Mouse (Mus musculus) 3134 (cell line): ENCODE data around the gene Gfpt2.
"Not testable (repeated sequence)": the region's sequence is repeated elsewhere in the genome, so short reads cannot be mapped to it uniquely, and the experiment has no call there.

ENCODE experiments used
- DNase-seq: peaks from one replicate; pipeline ENCODE4 v3.0.0-alpha.2; 2011; ENCODE audit warnings: low spot score; ENCODE audit not compliant: insufficient read length; ENCODE audit errors: extremely low read depth

Gene Gfpt2

DNA sequence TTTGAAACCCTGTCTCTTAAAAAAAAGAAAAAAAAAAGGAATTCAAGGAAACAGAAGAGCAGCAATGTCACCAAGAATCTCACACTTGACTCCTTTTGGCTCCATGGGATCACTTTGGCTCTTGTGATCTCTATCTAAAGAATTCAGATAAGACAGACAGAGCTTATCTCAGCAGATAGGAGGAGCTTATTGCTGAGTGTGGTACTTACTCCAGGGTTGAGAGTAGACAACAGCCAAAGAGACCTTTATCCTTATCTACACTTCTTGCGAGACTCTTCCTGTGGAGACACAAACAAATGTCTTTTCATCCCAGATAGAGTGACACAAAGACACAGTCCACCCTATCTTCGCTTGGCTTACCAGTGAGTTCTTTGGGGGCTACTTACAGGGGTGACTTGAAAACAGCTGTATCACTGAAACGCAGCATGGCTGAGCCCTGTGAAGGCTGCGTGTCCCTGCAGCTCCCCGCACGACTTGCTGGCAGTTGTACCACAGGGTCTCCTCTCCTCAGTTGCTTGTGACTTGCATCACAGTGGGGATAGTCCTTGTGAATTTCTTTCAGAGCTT, 12.1 kb upstream of the Gfpt2 start:
- DNase-seq = no peak

GRCm38 (mm10) chr11:49793131-49793530, 847 bp upstream of the Gfpt2 start:
- no peak for DNase-seq

DNA sequence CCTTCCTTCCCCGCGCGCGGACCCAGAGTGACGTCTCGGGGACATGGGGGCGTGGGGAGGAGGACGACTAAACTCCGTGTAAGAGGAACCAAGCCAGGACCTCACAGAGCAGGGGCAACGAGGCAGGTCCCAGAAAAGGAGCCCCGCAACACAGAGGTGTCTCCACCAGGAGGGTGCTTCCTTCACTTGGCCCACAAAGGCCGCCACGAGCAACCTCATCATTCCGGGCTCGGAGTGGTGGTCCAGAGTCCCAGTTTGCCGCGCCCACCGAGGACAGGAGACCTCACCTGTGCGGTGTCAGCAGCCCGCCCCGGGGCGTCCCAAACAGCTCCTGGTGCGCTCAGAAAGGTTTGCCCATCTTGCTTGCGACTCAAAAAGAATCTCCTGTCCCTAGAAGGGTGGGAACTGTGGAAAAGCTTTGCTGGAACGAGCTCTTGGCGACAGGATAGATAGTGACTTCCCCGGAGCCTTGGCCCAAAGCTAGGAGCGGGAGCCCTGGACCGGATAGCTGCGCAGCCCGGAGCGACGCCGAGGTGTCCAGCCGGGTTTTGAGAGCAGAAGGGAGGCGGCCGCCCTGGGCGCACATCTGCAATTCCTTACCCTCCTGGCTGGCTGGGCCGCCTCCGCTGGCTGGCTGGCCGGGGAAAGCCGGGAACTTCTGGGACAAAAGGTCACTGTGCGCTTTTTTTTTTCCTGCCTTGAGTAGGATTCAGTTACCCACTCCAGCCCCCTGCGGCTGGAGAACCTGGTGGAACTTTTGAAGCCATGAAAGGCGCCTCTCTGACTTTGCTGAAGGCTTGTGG, 565 bp downstream of the Gfpt2 start:
- peak; percentile 11 for DNase-seq

DNA sequence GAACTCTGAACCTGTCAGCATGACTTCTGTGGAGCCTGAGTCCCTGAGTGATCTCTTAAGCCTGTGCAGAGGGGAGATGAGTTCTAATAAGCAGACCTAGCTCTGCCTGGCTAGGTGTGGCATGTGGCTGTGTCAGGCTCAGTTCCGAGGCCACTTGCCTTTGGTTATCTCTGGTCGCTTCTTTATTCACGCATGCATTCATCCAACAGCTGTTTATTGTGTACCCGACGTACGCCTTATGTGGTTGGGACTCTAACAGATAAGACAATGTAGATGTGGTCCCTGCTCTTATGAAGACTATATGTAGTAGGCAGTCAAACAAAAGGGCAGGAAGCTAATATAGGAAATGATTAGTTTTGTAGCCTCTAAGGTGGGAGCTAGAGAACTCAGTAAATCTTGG, 5.0 kb downstream of the Gfpt2 start:
- no peak for DNase-seq

- no peak for DNase-seq
These were observed 7.5 kb downstream of the Gfpt2 start for GRCm38 (mm10) chr11:49801516-49801915.

- DNase-seq = no peak
These were observed 9.8 kb downstream of the Gfpt2 start for GRCm38 (mm10) chr11:49803801-49804200.

DNA sequence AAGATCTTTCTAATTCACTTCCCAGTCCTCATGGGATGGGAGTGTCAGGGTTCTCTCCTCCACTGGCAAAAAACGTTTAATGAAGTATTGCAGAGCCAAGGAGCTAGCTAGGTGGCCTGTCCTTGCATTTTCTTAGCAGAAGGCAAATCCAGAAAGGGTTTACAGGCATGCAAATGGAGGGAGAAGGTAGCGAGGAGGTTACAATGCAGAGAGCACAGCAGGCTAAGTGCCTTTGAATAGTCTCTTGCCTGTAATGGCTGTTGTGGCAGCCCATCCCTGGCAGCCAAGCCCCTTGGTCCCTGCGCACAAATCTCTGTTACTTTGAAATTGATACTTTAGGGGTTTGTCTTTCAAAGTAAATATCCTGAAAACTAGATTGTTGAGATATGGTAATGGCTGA, 12.2 kb downstream of the Gfpt2 start:
- no peak for DNase-seq

DNA sequence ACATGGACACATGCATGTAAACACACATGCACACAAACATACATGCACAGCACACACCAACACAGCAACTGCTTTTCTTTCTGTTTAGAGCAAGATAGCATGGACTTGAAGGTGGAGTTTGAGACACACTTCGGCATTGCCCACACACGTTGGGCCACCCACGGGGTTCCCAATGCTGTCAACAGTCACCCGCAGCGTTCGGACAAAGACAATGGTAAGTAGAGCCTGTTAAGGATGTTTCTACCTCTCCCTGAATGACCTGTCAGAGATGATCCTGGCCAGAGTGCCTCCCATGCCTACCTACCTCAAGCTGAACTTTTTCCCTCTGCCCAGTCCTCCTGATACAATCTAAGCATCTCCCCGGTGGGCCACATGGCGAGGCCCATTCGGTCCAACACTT, 15.0 kb downstream of the Gfpt2 start:
- no peak for DNase-seq

GRCm38 (mm10) chr11:49810696-49811095, 16.7 kb downstream of the Gfpt2 start:
- DNase-seq = not testable (repeated sequence)

DNA sequence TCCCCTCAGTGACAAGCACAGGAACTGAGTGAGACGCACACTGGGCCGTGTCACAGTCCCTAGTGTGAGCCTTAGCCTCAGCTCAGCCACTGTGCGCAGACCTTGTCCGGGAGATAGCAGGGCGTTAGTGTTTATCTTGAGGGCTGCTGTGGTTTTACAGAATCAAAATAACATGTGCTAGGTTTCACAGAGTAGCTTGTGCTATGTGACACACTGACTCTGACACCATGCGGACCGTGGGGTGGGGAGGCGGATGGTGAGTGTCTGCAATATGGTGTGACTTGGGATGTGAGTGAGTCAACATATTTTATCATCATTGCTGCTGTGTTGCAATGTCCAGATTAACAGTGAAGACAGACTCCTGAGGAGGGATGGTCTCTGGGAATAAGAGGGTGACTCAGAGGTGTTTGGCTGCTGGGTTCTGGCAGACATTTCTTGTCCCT, 17.1 kb downstream of the Gfpt2 start:
- peak; percentile 70 for DNase-seq

DNA sequence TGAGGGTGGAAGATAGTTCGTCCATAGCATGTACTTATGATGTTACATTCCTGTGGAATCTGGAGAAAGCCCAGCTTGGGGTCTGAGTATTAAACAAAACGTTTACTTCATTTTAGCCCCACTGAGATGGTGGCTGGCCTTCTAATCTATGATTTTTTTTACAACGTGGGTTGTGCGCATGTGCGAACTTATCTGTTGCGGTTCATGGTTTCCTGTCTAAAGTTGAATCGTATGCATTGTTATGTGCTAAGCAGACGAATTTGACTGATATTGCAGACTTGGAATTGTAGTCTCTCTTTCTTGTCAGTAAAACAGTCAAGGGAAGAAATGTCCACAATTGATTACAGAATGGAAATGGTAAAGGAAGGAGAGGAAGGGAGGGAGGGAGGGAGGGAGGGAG, 17.9 kb downstream of the Gfpt2 start:
- DNase-seq = no peak

DNA sequence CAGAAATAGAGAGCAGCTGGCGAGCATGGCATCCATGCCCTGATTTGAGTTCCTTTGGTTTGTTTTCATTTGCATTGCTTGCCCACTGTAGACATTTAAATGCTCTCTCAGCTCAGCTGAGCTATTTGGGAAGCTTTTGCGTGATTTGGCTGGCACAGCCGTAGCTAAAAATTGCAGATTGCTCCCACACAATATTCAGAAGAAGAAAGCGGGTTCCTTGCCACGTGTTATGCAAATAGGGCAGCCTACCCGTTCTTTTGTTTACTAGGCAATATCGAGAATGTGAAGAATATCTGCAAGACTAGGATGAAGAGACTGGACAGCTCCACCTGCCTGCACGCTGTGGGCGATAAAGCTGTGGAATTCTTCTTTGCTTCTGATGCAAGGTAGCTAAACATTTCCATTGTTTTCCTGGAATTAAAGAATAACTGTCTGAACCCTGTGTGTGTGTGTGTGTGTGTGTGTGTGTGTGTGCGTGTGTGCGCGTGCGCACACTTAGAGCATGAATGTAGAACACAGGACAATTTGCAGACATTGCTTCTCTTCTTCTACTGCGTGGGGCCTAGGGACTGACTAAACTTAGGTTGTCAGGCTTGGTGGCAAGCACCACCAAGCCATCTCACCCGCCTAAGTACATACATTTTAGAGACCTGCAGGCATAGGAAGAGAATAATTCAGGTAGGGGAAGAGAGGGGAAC, 25.0 kb downstream of the Gfpt2 start:
- DNase-seq = no peak

- no peak for DNase-seq
These were observed 25.7 kb downstream of the Gfpt2 start for GRCm38 (mm10) chr11:49819676-49820075.

GRCm38 (mm10) chr11:49820928-49821327, 26.9 kb downstream of the Gfpt2 start:
- DNase-seq = no peak

DNA sequence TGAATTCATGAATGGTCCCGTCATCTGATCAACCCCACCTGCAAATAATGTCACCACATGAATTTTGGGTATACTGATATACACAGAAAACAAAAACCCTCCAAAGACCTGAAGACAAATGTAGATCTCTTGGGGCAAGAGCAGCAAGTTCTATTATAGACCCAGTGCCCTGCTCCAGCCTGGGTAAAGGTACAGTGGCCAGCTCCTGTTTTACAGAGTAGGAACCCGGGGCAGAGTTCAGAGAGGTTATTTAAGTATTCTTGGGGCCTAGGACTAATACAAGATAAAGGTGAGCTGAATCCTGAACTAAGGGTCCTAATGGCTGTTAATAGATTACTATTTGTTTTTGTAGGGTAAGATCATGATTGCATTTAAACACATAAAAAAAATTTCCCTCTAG, 27.6 kb downstream of the Gfpt2 start:
- no peak for DNase-seq

DNA sequence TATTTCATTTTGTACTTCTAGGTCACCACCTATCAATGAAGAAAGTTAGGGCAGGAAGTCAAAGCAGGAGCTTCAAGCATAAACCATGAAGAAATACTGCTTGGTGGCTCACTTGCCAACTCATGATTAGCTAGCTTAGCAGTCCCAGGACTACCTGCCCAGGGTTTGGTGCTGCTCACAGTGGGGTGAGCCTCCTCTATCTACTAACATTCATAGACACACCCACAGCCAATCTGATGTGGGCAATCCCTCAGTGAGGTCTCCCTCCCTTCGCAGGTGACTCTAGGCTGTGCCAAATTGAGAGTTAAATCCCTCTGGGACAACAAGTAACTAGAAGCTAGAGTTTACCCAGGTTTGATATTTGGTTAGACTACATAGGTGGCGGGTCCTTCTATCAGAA, 28.4 kb downstream of the Gfpt2 start:
- no peak for DNase-seq

GRCm38 (mm10) chr11:49824896-49825295, 30.9 kb downstream of the Gfpt2 start:
- no peak for DNase-seq

- no peak for DNase-seq
These were observed 33.3 kb downstream of the Gfpt2 start for GRCm38 (mm10) chr11:49827243-49827642.

DNA sequence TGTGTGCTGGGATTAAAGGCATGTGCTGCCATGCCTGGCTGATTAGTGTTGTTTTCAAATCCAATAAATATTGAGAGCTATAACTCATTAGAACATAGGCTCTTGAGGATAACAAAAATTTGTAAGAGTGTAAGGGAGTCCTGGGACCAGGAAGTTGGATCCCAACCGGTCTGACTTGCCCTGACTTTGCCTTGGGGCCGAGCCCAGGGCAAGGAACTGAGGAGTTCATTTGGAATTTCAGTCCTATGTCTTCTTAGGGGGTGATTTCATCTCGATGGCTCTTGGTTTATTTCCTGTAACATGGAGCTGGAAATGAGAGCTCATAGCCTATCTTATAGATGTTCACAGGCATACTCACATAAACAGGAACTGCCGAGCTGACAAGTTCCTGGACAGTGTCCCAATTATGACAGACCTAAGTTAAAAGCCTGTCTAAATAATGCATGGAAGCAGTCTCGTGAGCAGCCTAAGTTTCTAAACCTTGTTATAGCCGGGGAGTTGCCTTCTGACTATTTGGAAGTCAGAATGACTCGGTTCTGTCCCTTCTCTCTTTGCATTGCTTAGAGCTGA, 35.3 kb downstream of the Gfpt2 start:
- DNase-seq = no peak

- no peak for DNase-seq
These were observed 38.0 kb downstream of the Gfpt2 start for GRCm38 (mm10) chr11:49831980-49832379.

GRCm38 (mm10) chr11:49832962-49833361, 39.0 kb downstream of the Gfpt2 start:
- DNase-seq = no peak
